Mouse (Mus musculus): Measurements from ENCODE around the gene Cbfb. TPM values are rescaled to one million over a fixed set of nuclear protein-coding genes. Genes with fewer than 3 reads are reported as not detected.

Gene Cbfb
- polyA plus RNA-seq (2015; fragmentation: Nextera tagmentation; extraction: Ambion mirVana) = 33.0 and 35.6 TPM in 2 replicates

GRCm38 (mm10) chr8:105170381-105171115 lies at the start of gene Cbfb:
Cbfb (plus strand) TSS chr8:105170674.
- no peaks in the 10 kb centered on the region for H3K9me3 ChIP-seq
- H3K27me3 ChIP-seq = no peaks in the 10 kb centered on the region
- under 1% methylated on average over 56 of the region's 86 CpGs for WGBS
- H3K27ac ChIP-seq = peak within 1 kb of the TSS; percentile 91
- ATAC-seq (ENCODE audit: low FRiP score) = peak; percentile 96
- peak within 1 kb of the TSS; percentile 88 for H3K9ac ChIP-seq
- peaks cover 20% of the 10 kb centered on the region for H3K4me1 ChIP-seq (replicated peaks)
- H3K36me3 ChIP-seq = no peaks in the 10 kb centered on the region
- H3K4me3 ChIP-seq = peak within 1 kb of the TSS; percentile 90
- H3K4me2 ChIP-seq = peak within 1 kb of the TSS; percentile 75

GRCm38 (mm10) chr8:105129864-105130263 lies 40.6 kb upstream of the Cbfb start:
- no peak overlapping the region for H3K9ac ChIP-seq
- H3K27me3 ChIP-seq = 0 out of 2 replicates have a peak, but pooled peaks cover 3% of the 10 kb centered on the region
- no peak overlapping the region for H3K4me3 ChIP-seq
- no peak overlapping the region for H3K4me2 ChIP-seq
- no peak overlapping the region for H3K27ac ChIP-seq
- no peaks in the 10 kb centered on the region for H3K4me1 ChIP-seq (replicated peaks)
- ATAC-seq (ENCODE audit: low FRiP score) = no peak
- 84% methylated on average over 9 of the region's 9 CpGs for WGBS
- H3K9me3 ChIP-seq = no peaks in the 10 kb centered on the region
- no peaks in the 10 kb centered on the region for H3K36me3 ChIP-seq

GRCm38 (mm10) chr8:105131509-105131908 lies 39.0 kb upstream of the Cbfb start, which contains the start of gene Ces4a:
Ces4a (plus strand) TSS chr8:105131800.
- ATAC-seq (ENCODE audit: low FRiP score) = no peak

DNA sequence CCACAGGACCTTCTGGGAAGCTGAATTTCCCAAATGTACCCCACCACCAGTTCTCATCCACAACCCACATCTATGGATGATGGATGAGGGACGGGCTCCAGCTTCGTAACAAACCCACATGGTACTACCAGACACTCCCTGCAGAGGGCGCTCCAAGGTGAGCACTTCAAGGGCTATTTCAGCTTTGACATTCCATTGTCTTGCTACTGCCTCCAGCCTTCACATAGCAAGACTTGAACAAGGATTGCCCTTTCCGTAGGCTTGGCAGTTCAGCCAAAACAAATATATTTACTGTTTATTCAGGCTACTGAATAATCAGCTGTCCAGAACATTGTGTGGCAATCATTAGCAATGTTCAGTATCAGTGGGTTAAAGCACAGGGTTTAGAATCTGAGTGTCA lies 32.1 kb upstream of the Cbfb start:
- ATAC-seq (ENCODE audit: low FRiP score) = no peak
- WGBS = 35% methylated on average over 4 of the region's 4 CpGs
- Histone ChIP-seq H3K27ac (no peak overlapping the region), H3K36me3 (no peaks in the 10 kb centered on the region), H3K4me3 (no peak overlapping the region), H3K4me2 (no peak overlapping the region), H3K9me3 (no peaks in the 10 kb centered on the region), H3K27me3 (0 out of 2 replicates have a peak, but pooled peaks cover 11% of the 10 kb centered on the region), H3K4me1 (replicated peaks) (peaks cover 4% of the 10 kb centered on the region; the same call in 1 of the 2 replicates), H3K9ac (no peak overlapping the region)

More at GRCm38 (mm10) chr8:105131509-105131908, 39.0 kb upstream of the Cbfb start, which contains the start of gene Ces4a:
- Histone ChIP-seq H3K4me2 (no peak within 1 kb of the TSS), H3K4me1 (replicated peaks) (no peaks in the 10 kb centered on the region), H3K27ac (no peak within 1 kb of the TSS), H3K4me3 (no peak within 1 kb of the TSS), H3K9me3 (no peaks in the 10 kb centered on the region), H3K9ac (no peak within 1 kb of the TSS), H3K27me3 (0 out of 2 replicates have a peak, but pooled peaks cover 3% of the 10 kb centered on the region), H3K36me3 (no peaks in the 10 kb centered on the region)
- 88% methylated on average over 5 of the region's 5 CpGs for WGBS

GRCm38 (mm10) chr8:105142395-105142794 lies 28.1 kb upstream of the Cbfb start:
- no peaks in the 10 kb centered on the region for H3K36me3 ChIP-seq
- no peaks in the 10 kb centered on the region for H3K9me3 ChIP-seq
- no peak overlapping the region for H3K4me3 ChIP-seq
- peaks cover 4% of the 10 kb centered on the region; the same call in 1 of the 2 replicates for H3K4me1 ChIP-seq (replicated peaks)
- no peak overlapping the region for H3K4me2 ChIP-seq
- no peak overlapping the region for H3K27ac ChIP-seq
- no peak overlapping the region for H3K9ac ChIP-seq
- H3K27me3 ChIP-seq = 0 out of 2 replicates have a peak, but pooled peaks cover 14% of the 10 kb centered on the region
- WGBS = 38% methylated on average over 19 of the region's 19 CpGs
- no peak for ATAC-seq (ENCODE audit: low FRiP score)

- Histone ChIP-seq H3K27me3 (peaks cover 29% of the 10 kb centered on the region), H3K27ac (no peak overlapping the region), H3K36me3 (no peaks in the 10 kb centered on the region), H3K4me2 (no peak overlapping the region), H3K9ac (no peak overlapping the region), H3K9me3 (no peaks in the 10 kb centered on the region), H3K4me1 (replicated peaks) (peaks cover 14% of the 10 kb centered on the region), H3K4me3 (no peak overlapping the region)
- ATAC-seq (ENCODE audit: low FRiP score) = no peak
- WGBS = 67% methylated on average over 4 of the region's 4 CpGs
Measured at GRCm38 (mm10) chr8:105151654-105152053, 18.8 kb upstream of the Cbfb start.

DNA sequence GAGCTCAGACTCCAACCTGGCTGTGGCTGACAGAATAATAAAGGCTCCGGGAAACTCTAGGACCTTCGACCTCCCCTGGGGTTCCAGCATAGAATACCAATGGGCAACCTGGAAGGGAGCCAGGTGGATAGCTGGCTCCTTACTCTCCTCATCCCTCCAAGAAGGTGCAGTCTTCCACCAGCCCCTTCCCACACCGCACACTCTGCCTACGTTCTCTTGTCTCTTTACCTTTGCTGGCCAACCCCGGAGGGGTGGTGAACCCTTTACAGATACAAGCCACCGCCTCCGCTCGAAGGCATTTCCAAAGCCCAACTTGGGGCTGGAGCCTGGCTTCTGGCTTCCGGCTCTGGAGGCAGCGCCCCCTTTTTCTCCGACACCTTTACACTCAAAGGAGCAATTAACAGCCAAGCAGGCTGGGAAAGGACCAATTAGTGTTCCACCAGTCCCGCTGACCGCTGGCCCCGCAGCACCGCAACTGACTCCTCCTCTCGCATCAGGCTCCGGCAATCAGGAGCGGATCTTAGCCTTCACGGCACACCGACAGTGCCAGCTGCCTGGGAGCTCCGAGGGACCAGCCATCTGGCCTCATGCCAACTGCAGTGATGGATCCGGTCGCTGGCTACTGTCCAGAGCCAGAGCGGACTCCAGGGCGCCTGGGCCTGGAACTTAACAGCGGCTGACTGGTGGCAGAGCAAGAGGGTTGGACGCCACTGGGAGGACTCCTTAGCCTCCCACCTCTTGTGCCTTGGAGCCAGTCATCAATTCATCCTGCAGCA lies 17.7 kb upstream of the Cbfb start:
- peak overlapping the region; percentile 62 for H3K4me2 ChIP-seq
- peak; percentile 95 for ATAC-seq (ENCODE audit: low FRiP score)
- no peaks in the 10 kb centered on the region for H3K36me3 ChIP-seq
- H3K4me3 ChIP-seq = peak overlapping the region; percentile 39
- peak overlapping the region; percentile 64; the same call in 1 of the 2 replicates for H3K9ac ChIP-seq
- H3K27me3 ChIP-seq = peaks cover 29% of the 10 kb centered on the region
- peaks cover 14% of the 10 kb centered on the region for H3K4me1 ChIP-seq (replicated peaks)
- 1% methylated on average over 27 of the region's 27 CpGs for WGBS
- H3K9me3 ChIP-seq = no peaks in the 10 kb centered on the region
- H3K27ac ChIP-seq = peak overlapping the region; percentile 59

DNA sequence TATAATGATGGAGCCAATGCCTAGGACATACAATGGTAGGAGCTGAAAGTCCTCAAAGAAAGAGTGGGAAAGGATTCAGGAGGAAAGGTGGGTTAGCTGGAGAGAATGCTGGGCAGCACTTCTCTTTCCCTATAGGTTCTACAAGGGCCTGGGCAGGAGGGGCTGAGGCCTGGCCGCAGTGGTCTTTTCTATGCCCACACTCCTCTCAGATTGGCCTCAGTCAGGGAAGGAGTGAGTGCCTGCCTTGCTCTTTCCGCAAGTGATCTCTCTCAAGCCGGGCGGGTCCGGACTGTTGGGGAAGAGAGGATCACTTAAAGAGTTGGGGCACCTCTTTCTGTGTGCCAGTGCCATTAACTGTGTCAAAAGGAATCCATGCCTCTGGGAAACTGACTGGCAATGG lies 16.2 kb upstream of the Cbfb start:
- Histone ChIP-seq H3K9ac (no peak overlapping the region), H3K27ac (no peak overlapping the region), H3K4me3 (no peak overlapping the region), H3K4me1 (replicated peaks) (peaks cover 14% of the 10 kb centered on the region), H3K4me2 (no peak overlapping the region), H3K9me3 (no peaks in the 10 kb centered on the region), H3K27me3 (peaks cover 25% of the 10 kb centered on the region), H3K36me3 (no peaks in the 10 kb centered on the region)
- 92% methylated on average over 5 of the region's 5 CpGs for WGBS
- no peak for ATAC-seq (ENCODE audit: low FRiP score)

DNA sequence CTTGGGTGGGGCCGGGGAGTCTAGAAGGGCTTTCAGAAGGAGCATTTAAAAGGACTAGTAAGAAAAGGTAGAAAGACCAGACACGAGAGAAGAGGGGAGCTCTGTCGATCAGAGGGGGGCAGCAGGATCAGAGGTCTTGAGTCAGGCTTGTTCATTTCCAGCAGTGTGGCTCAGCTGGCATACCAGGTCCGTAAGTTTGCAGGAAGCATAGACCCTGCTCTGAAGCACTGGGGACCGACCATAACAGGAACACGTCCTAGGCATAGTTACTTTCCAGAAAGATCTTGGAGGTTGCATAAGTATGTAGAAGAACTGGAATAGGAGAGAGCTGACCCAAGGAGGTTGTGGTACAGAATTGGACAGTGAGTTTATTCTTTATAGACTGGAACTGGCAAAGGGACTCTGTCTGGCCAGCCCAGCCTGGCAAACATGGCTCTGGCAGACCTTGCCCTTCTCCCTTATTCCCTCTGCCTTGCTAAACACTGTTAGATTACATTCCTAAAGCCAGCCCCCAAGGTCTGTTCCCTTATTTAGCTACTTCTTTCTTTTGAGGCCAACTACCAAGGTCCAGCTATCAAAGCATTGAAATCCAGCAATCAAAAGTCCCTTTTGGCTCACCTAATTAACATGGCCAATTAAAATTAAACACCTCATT lies 15.3 kb upstream of the Cbfb start:
- no peak for ATAC-seq (ENCODE audit: low FRiP score)
- Histone ChIP-seq H3K9me3 (no peaks in the 10 kb centered on the region), H3K27me3 (peaks cover 21% of the 10 kb centered on the region), H3K27ac (no peak overlapping the region), H3K36me3 (no peaks in the 10 kb centered on the region), H3K9ac (no peak overlapping the region), H3K4me1 (replicated peaks) (peaks cover 14% of the 10 kb centered on the region), H3K4me2 (no peak overlapping the region), H3K4me3 (no peak overlapping the region)
- 85% methylated on average over 6 of the region's 6 CpGs for WGBS

GRCm38 (mm10) chr8:105157555-105157954 lies 12.9 kb upstream of the Cbfb start:
- Histone ChIP-seq H3K36me3 (no peaks in the 10 kb centered on the region), H3K27me3 (peaks cover 14% of the 10 kb centered on the region), H3K9ac (no peak overlapping the region), H3K4me2 (no peak overlapping the region), H3K4me1 (replicated peaks) (peaks cover 9% of the 10 kb centered on the region), H3K27ac (no peak overlapping the region), H3K9me3 (no peaks in the 10 kb centered on the region), H3K4me3 (no peak overlapping the region)
- no peak for ATAC-seq (ENCODE audit: low FRiP score)
- WGBS = 56% methylated on average over 10 of the region's 10 CpGs

- 77% methylated on average over 3 of the region's 3 CpGs for WGBS
- Histone ChIP-seq H3K9ac (no peak overlapping the region), H3K4me3 (no peak overlapping the region), H3K9me3 (no peaks in the 10 kb centered on the region), H3K4me1 (replicated peaks) (peaks cover 4% of the 10 kb centered on the region), H3K27ac (no peak overlapping the region), H3K36me3 (no peaks in the 10 kb centered on the region), H3K27me3 (peaks cover 14% of the 10 kb centered on the region), H3K4me2 (no peak overlapping the region)
- ATAC-seq (ENCODE audit: low FRiP score) = no peak
Measured at GRCm38 (mm10) chr8:105158084-105158483, 12.4 kb upstream of the Cbfb start.

GRCm38 (mm10) chr8:105161121-105161652 lies 9.3 kb upstream of the Cbfb start:
- WGBS = 62% methylated on average over 3 of the region's 3 CpGs
- Histone ChIP-seq H3K36me3 (no peaks in the 10 kb centered on the region), H3K27me3 (no peaks in the 10 kb centered on the region), H3K4me2 (no peak overlapping the region), H3K9ac (no peak overlapping the region), H3K9me3 (no peaks in the 10 kb centered on the region), H3K4me1 (replicated peaks) (no peaks in the 10 kb centered on the region), H3K27ac (no peak overlapping the region), H3K4me3 (no peak overlapping the region)
- no peak for ATAC-seq (ENCODE audit: low FRiP score)
